10 mouse cellular contexts compared by ENCODE assay signal in genomic region chr8:41824928-41825327, GRCm38 (mm10).
DNase-seq lines count a peak whose midpoint lies in the region; ATAC-seq and TF ChIP-seq lines count a peak whose summit lies in the region.
"Had no signal": no experiment of that assay in that cellular context is flagged by ENCODE, and none has a peak within 500 bp of the region (broad histone marks: within the 10 kb centered on the region; RNA-seq: fewer than 3 reads in every experiment).

No protein-coding gene starts in this region.

- no peak for TF ChIP-seq CTCF in liver, adult 2 months (IDR thresholded peaks at IDR 0.05; ENCODE audit: low read depth, low read length)

- no peaks in the 10 kb centered on the region for H3K36me3 ChIP-seq in liver, adult 2 months (ENCODE audit: control insufficient read depth, insufficient read depth, low read length)
- H3K36me3 ChIP-seq in liver, embryonic 11.5 days (ENCODE audit: control insufficient read depth, insufficient read depth, low read length): no peaks in the 10 kb centered on the region
- no peaks in the 10 kb centered on the region for H3K36me3 ChIP-seq in midbrain, embryonic 15.5 days (replicated peaks)
- H3K36me3 ChIP-seq: embryonic facial prominence, embryonic 13.5 days had no signal

- no peaks in the 10 kb centered on the region for H3K9me3 ChIP-seq in liver, embryonic 11.5 days (ENCODE audit: control insufficient read depth, low read length)
- H3K9me3 ChIP-seq in midbrain, embryonic 15.5 days: no peaks in the 10 kb centered on the region
- H3K9me3 ChIP-seq: embryonic facial prominence, embryonic 13.5 days; megakaryocyte, embryonic 14.5 days had no signal

- no peak overlapping the region for H3K9ac ChIP-seq in liver, adult 2 months (ENCODE audit: low read depth, low read length)
- no peak overlapping the region for H3K9ac ChIP-seq in liver, embryonic 11.5 days (ENCODE audit: low read depth, low read length)
- no peak overlapping the region for H3K9ac ChIP-seq in midbrain, embryonic 15.5 days
- H3K9ac ChIP-seq: embryonic facial prominence, embryonic 13.5 days had no signal

- no peak for TF ChIP-seq POLR2A in liver, adult 2 months (IDR thresholded peaks at IDR 0.05; ENCODE audit: extremely low read depth, insufficient read depth, low read length)

- H3K4me1 ChIP-seq in liver, adult 2 months (ENCODE audit: control insufficient read depth, insufficient read depth, low read length): no peaks in the 10 kb centered on the region
- H3K4me1 ChIP-seq in liver, embryonic 11.5 days (replicated peaks; ENCODE audit: control insufficient read depth, insufficient read depth, low read length): no peaks in the 10 kb centered on the region
- H3K4me1 ChIP-seq in midbrain, embryonic 15.5 days: peaks cover 4% of the 10 kb centered on the region; the same call in 1 of the 2 replicates
- H3K4me1 ChIP-seq: megakaryocyte, embryonic 14.5 days had no signal

- no peak overlapping the region for H3K4me3 ChIP-seq in liver, adult 2 months (ENCODE audit: insufficient read depth, low read depth, low read length)
- H3K4me3 ChIP-seq in liver, embryonic 11.5 days (ENCODE audit: low read depth, low read length): no peak overlapping the region
- H3K4me3 ChIP-seq in midbrain, embryonic 15.5 days: no peak overlapping the region
- H3K4me3 ChIP-seq: embryonic facial prominence, embryonic 13.5 days; megakaryocyte, embryonic 14.5 days had no signal

- H3K4me2 ChIP-seq in liver, embryonic 11.5 days: no peak overlapping the region
- no peak overlapping the region for H3K4me2 ChIP-seq in midbrain, embryonic 15.5 days
- H3K4me2 ChIP-seq: embryonic facial prominence, embryonic 13.5 days had no signal

- H3K27ac ChIP-seq in liver, adult 2 months (replicated peaks; ENCODE audit: insufficient read depth, low read depth, low read length): no peak overlapping the region
- H3K27ac ChIP-seq in liver, embryonic 11.5 days (ENCODE audit: low read depth, low read length): no peak overlapping the region
- no peak overlapping the region for H3K27ac ChIP-seq in midbrain, embryonic 15.5 days
- H3K27ac ChIP-seq: embryonic facial prominence, embryonic 13.5 days had no signal

- no peaks in the 10 kb centered on the region for H3K27me3 ChIP-seq in liver, adult 2 months (ENCODE audit: control insufficient read depth, insufficient read depth, low read length)
- H3K27me3 ChIP-seq in liver, embryonic 11.5 days (replicated peaks; ENCODE audit: control insufficient read depth, insufficient read depth, low read length): no peaks in the 10 kb centered on the region
- H3K27me3 ChIP-seq in midbrain, embryonic 15.5 days (replicated peaks): no peaks in the 10 kb centered on the region
- H3K27me3 ChIP-seq: embryonic facial prominence, embryonic 13.5 days; megakaryocyte, embryonic 14.5 days had no signal

- no peak for ATAC-seq in liver, embryonic 11.5 days (replicated peaks; ENCODE audit: low FRiP score)
- ATAC-seq in granulocyte monocyte progenitor cell, adult 5-6 weeks (replicated peaks; ENCODE audit: poor library complexity, severe bottlenecking): peak; percentile 77
- peak; percentile 63; the same call in 1 of the 2 replicates for ATAC-seq in midbrain, embryonic 15.5 days (replicated peaks)

- peak; percentile 16 for DNase-seq in liver, adult 2 months (ENCODE audit: extremely low read depth, low read depth, low spot score)
- no peak for DNase-seq in liver, embryonic 11.5 days (ENCODE audit: low spot score)
- DNase-seq in R1 (ENCODE audit: low read depth, low spot score): peak; percentile 64
- DNase-seq in cerebellum, postnatal 4 days (ENCODE audit: low spot score in 2 of 2): peak; percentile 32 to 68
- DNase-seq in left cerebral cortex, adult 18-20 months (ENCODE audit: low spot score in 2 of 2): peak; percentile 78 to 82
- no peak for DNase-seq in spleen, postnatal 14 days (ENCODE audit: low spot score in 2 of 2)

- WGBS in liver, adult 2 months: 28% methylated on average over 7 of the region's 7 CpGs
- 20% methylated on average over 7 of the region's 7 CpGs for WGBS in liver, embryonic 11.5 days
- WGBS in midbrain, embryonic 15.5 days: 25% methylated on average over 7 of the region's 7 CpGs

- H3K79me2 ChIP-seq in liver, adult 2 months (ENCODE audit: control insufficient read depth, insufficient read depth, low read length): no peaks in the 10 kb centered on the region

Comparison
In these comparisons a context has a peak if more than half of its experiments do, and no peak if none do; other contexts are left out.
1. DNase-seq: peak in liver, adult 2 months (single experiment), R1 (single experiment), cerebellum, postnatal 4 days (2 of 2) and left cerebral cortex, adult 18-20 months (2 of 2); none in liver, embryonic 11.5 days (single experiment) and spleen, postnatal 14 days (0 of 2).